Mouse (Mus musculus) Patski (cell line): ENCODE measurements around the gene Jmjd1c. TPM values are rescaled to one million over a fixed set of nuclear protein-coding genes. Genes with fewer than 3 reads are reported as not detected.

Experiments used
- ATAC-seq: fragments of 100-300 bp; one replicate; pipeline ENCODE4 v1.8.0; 2021
- CTCF ChIA-PET: fragments of 350-600 bp; sonication (Branson Sonifier 250); formaldehyde crosslinking; loops from one replicate; lab custom pipeline; 2022; ENCODE audit warnings: inconsistent platforms; lab: Charles Lee
- POLR2A ChIA-PET: fragments of 350-600 bp; sonication (Branson Sonifier 250); formaldehyde crosslinking; loops from one replicate; lab custom pipeline; 2022; ENCODE audit warnings: antibody characterized with exemption, inconsistent platforms; lab: Charles Lee
- DNase-seq: peaks from one replicate; pipeline ENCODE4 v3.0.0-alpha.2; 2011; ENCODE audit warnings: low read depth, low spot score
- H3K27me3 ChIP-seq: fragments of 371-371 bp; one replicate; pipeline ENCODE4 v1.5.1; 2021
- CTCF ChIP-seq: fragments of 100-300 bp; IDR thresholded peaks from one replicate; pipeline ENCODE4 v1.5.1; 2021
- in situ Hi-C: fragments of 300-500 bp; cut with MboI; formaldehyde crosslinking; loops from 3 replicates; pipeline ENCODE4 v1.11.1; 2018; ENCODE audit warnings: low pct_unique_long_range_greater_than_20kb, mixed read lengths
- polyA plus RNA-seq: library from polyadenylated mRNA; unstranded; gene quantifications from one replicate; pipeline ENCODE4 v1.2.3, GENCODE M21; 2021

Jmjd1c gene
- polyA plus RNA-seq, 1 experiment from 2014 or later = 26.1 TPM

GRCm38 (mm10) chr10:67126859-67127758, 31.2 kb downstream of the Jmjd1c start:
- no peaks in the 10 kb centered on the region for H3K27me3 ChIP-seq
- DNase-seq = no peak
- in situ Hi-C loops = no loop called here
- TF ChIP-seq CTCF = no peak
- ChIA-PET CTCF (no interaction called here), POLR2A (no interaction called here)
- peak; percentile 51 for ATAC-seq

GRCm38 (mm10) chr10:67129531-67129930, 33.6 kb downstream of the Jmjd1c start:
- CTCF ChIA-PET = no interaction called here
- no peak for TF ChIP-seq CTCF
- in situ Hi-C loops = no loop called here
- H3K27me3 ChIP-seq = no peaks in the 10 kb centered on the region
- POLR2A ChIA-PET = no interaction called here
- no peak for ATAC-seq
- no peak for DNase-seq

GRCm38 (mm10) chr10:67131709-67132108, 35.8 kb downstream of the Jmjd1c start:
- ChIA-PET POLR2A (no interaction called here), CTCF (interaction anchor here (1.4 kb wide), 1 partner anchor 279 kb away, joined by 4 read pairs; no protein-coding TSS in a partner anchor)
- DNase-seq (no peak), ATAC-seq (no peak)
- TF ChIP-seq CTCF = no peak
- H3K27me3 ChIP-seq = no peaks in the 10 kb centered on the region
- in situ Hi-C loops = no loop called here

GRCm38 (mm10) chr10:67134322-67134721, 38.4 kb downstream of the Jmjd1c start:
- TF ChIP-seq CTCF = peak; percentile 34
- no peaks in the 10 kb centered on the region for H3K27me3 ChIP-seq
- in situ Hi-C loops = no loop called here
- ATAC-seq = no peak
- DNase-seq = no peak
- POLR2A ChIA-PET = no interaction called here
- CTCF ChIA-PET = no interaction called here

- CTCF ChIA-PET = interaction anchor here (1.0 kb wide), 1 partner anchor 9 kb away, joined by 3 read pairs; no protein-coding TSS in a partner anchor
- no peaks in the 10 kb centered on the region for H3K27me3 ChIP-seq
- in situ Hi-C loops = loop anchor here (5.0 kb wide), 1 partner anchor 35 kb away; no protein-coding TSS in a partner anchor
- no peak for TF ChIP-seq CTCF
- DNase-seq (no peak), ATAC-seq (no peak)
- POLR2A ChIA-PET = no interaction called here
Observed at GRCm38 (mm10) chr10:67137437-67137836, 41.5 kb downstream of the Jmjd1c start.

- ChIA-PET POLR2A (no interaction called here), CTCF (no interaction called here)
- in situ Hi-C loops = no loop called here
- no peaks in the 10 kb centered on the region for H3K27me3 ChIP-seq
- DNase-seq (no peak), ATAC-seq (no peak)
- no peak for TF ChIP-seq CTCF
Observed at GRCm38 (mm10) chr10:67143661-67144060, 47.7 kb downstream of the Jmjd1c start.

GRCm38 (mm10) chr10:67144269-67144668, 48.3 kb downstream of the Jmjd1c start:
- TF ChIP-seq CTCF = no peak
- DNase-seq = no peak
- in situ Hi-C loops = no loop called here
- no peak for ATAC-seq
- no peaks in the 10 kb centered on the region for H3K27me3 ChIP-seq
- ChIA-PET POLR2A (no interaction called here), CTCF (no interaction called here)

GRCm38 (mm10) chr10:67145623-67146022, 49.7 kb downstream of the Jmjd1c start:
- no peak for TF ChIP-seq CTCF
- DNase-seq (no peak), ATAC-seq (no peak)
- ChIA-PET CTCF (no interaction called here), POLR2A (no interaction called here)
- no peaks in the 10 kb centered on the region for H3K27me3 ChIP-seq
- in situ Hi-C loops = no loop called here

GRCm38 (mm10) chr10:67151766-67152165, 55.8 kb downstream of the Jmjd1c start:
- DNase-seq (no peak), ATAC-seq (no peak)
- TF ChIP-seq CTCF = no peak
- ChIA-PET POLR2A (interaction anchor here (0.6 kb wide), 1 partner anchor 184 kb away, joined by 3 read pairs; no protein-coding TSS in a partner anchor), CTCF (no interaction called here)
- in situ Hi-C loops = no loop called here
- H3K27me3 ChIP-seq = no peaks in the 10 kb centered on the region

GRCm38 (mm10) chr10:67154647-67155046, 58.7 kb downstream of the Jmjd1c start:
- no peak for ATAC-seq
- TF ChIP-seq CTCF = no peak
- in situ Hi-C loops = no loop called here
- POLR2A ChIA-PET = no interaction called here
- no peak for DNase-seq
- CTCF ChIA-PET = interaction anchor here (0.9 kb wide), 1 partner anchor 14 kb away, joined by 3 read pairs; no protein-coding TSS in a partner anchor
- H3K27me3 ChIP-seq = no peaks in the 10 kb centered on the region

- DNase-seq (no peak), ATAC-seq (no peak)
- TF ChIP-seq CTCF = no peak
- in situ Hi-C loops = loop anchor here (5.0 kb wide), 1 partner anchor 37 kb away; no protein-coding TSS in a partner anchor
- ChIA-PET POLR2A (no interaction called here), CTCF (interaction anchor here (1.7 kb wide), 1 partner anchor 69 kb away, joined by 5 read pairs; no protein-coding TSS in a partner anchor)
- H3K27me3 ChIP-seq = no peaks in the 10 kb centered on the region
Observed at GRCm38 (mm10) chr10:67174049-67174448, 78.1 kb downstream of the Jmjd1c start.
